Mouse (Mus musculus) midbrain, postnatal 0 days (tissue): ENCODE results near the gene Ccnb3. TPM values are rescaled to one million over a fixed set of nuclear protein-coding genes. Genes with fewer than 3 reads are reported as not detected.

Experiments used
- ATAC-seq: fragments of 200-750 bp; cut with Nextera tagmentation; 2 replicates; pipeline ENCODE4 v1.8.0; 2017; ENCODE audit warnings: moderate number of reproducible peaks, mild to moderate bottlenecking, moderate TSS enrichment, moderate library complexity; ENCODE audit not compliant: low FRiP score
- DNase-seq: peaks from one replicate; pipeline ENCODE4 v3.0.0-alpha.2; 2015; ENCODE audit warnings: low spot score
- H3K27ac ChIP-seq: fragments of 300-500 bp; sonication (generic); 2 replicates; pipeline ENCODE4 v1.5.1; 2014; ENCODE audit warnings: low read depth, mild to moderate bottlenecking, low read length, mixed read lengths
- H3K27me3 ChIP-seq: fragments of 300-500 bp; sonication (generic); 2 replicates; pipeline ENCODE4 v1.6.1; 2014; ENCODE audit warnings: low read length, control low read depth, mixed read lengths; ENCODE audit not compliant: insufficient read depth
- H3K36me3 ChIP-seq: fragments of 300-500 bp; sonication (generic); 2 replicates; pipeline ENCODE4 v1.6.1; 2014; ENCODE audit warnings: low read length, control low read depth, mixed read lengths; ENCODE audit not compliant: insufficient read depth
- H3K4me1 ChIP-seq: fragments of 300-500 bp; sonication (generic); 2 replicates; pipeline ENCODE4 v1.6.1; 2014; ENCODE audit warnings: mild to moderate bottlenecking, control low read depth, antibody characterized with exemption, low read length, mixed read lengths; ENCODE audit not compliant: insufficient read depth
- H3K4me2 ChIP-seq: fragments of 300-500 bp; sonication (generic); 2 replicates; pipeline ENCODE4 v1.6.1; 2014; ENCODE audit warnings: low read depth, mild to moderate bottlenecking, low read length, mixed read lengths; ENCODE audit not compliant: poor library complexity, severe bottlenecking
- H3K4me3 ChIP-seq: fragments of 300-500 bp; sonication (generic); 2 replicates; pipeline ENCODE4 v1.5.1; 2014; ENCODE audit warnings: low read depth, mild to moderate bottlenecking, low read length, moderate library complexity
- H3K9ac ChIP-seq: fragments of 300-500 bp; sonication (generic); replicated peaks from 2 replicates; pipeline ENCODE4 v1.6.1; 2014; ENCODE audit warnings: mild to moderate bottlenecking, low read length, moderate library complexity, mixed read lengths; ENCODE audit not compliant: poor library complexity, severe bottlenecking
- H3K9me3 ChIP-seq: fragments of 300-500 bp; sonication (generic); 2 replicates; pipeline ENCODE4 v1.6.1; 2016; ENCODE audit warnings: low read length, control low read depth
- CTCF ChIP-seq: IDR thresholded peaks from 2 replicates; pipeline ENCODE4 v1.5.1; 2016; ENCODE audit warnings: antibody characterized with exemption, mild to moderate bottlenecking
- WGBS: fragments of 180-500 bp; shearing (Covaris S2); extraction: QIAGEN DNeasy Blood & Tissue Kit; methylation state at CpG from one replicate; pipeline ENCODE4 v1.1.7; 2014; 5-methylcytosine and 5-hydroxymethylcytosine counted together
- polyA plus RNA-seq: library from polyadenylated mRNA; unstranded; fragments of >200 nt; fragmentation: Nextera tagmentation; extraction: Ambion mirVana; gene quantifications from 2 replicates; pipeline ENCODE4 v1.2.1, GENCODE M21; 2015
- total RNA-seq: library from RNA; depleted of rRNA; stranded (reverse); fragments of >200 nt; gene quantifications from 2 replicates; pipeline ENCODE4 v1.2.3, GENCODE M21; 2014; rRNA removed

The Ccnb3 gene
- total RNA-seq (not detected in 2 replicates), polyA plus RNA-seq (not detected in 2 replicates)

DNA sequence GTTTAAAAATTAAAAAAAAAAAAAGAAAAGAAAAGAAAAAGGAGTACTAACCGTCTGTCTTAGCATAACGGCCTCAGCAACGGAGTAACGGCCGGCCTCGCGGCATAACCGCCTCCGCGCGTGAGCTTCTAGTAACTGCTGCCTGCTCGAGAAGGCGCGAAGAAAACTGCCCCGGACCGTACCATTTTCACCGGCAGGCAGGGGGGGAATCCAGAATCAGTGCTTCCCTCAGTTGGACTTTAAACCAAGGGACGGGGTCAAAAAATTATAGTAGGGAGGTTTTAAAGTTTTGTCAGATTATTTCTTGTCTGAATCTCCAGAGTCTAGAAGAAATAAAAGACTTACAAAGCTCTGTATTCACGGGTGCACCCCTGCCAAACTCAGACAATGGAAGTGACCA is at the start of gene Ccnb3:
Gene Ccnb3 (minus strand): TSS at position 101 of the 400 bp plus-strand sequence.
- Histone ChIP-seq H3K9me3 (no peaks in the 10 kb centered on the region), H3K4me2 (no peak within 1 kb of the TSS), H3K4me3 (no peak within 1 kb of the TSS), H3K9ac (no peak within 1 kb of the TSS), H3K4me1 (no peaks in the 10 kb centered on the region), H3K36me3 (no peaks in the 10 kb centered on the region), H3K27me3 (no peaks in the 10 kb centered on the region), H3K27ac (no peak within 1 kb of the TSS)
- TF ChIP-seq CTCF: no peak
- ATAC-seq: no peak
- no peak for DNase-seq
- 93% methylated on average over 19 of the region's 19 CpGs for WGBS

DNA sequence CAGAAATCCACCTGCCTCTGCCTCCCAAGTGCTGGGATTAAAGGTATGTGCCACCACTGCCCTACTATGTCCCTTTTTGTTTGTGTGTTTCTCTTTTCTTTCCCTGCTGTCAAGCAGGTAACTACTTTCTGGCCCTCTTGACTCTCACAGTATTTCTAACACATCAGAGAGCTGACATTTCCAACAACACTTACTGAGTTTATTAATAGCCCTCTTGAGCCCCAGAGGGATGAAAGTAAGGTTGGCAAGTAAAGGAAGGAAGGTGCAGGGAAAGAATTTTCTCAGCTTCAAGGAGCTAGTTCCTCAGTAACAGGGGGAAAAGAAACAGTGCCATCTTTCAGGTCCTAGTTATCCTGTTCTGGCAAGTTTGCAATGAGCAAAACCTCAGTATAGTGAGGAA is 48.9 kb upstream of the Ccnb3 start:
- ATAC-seq: no peak
- no peak overlapping the region for H3K4me2 ChIP-seq
- no peak for TF ChIP-seq CTCF

DNA sequence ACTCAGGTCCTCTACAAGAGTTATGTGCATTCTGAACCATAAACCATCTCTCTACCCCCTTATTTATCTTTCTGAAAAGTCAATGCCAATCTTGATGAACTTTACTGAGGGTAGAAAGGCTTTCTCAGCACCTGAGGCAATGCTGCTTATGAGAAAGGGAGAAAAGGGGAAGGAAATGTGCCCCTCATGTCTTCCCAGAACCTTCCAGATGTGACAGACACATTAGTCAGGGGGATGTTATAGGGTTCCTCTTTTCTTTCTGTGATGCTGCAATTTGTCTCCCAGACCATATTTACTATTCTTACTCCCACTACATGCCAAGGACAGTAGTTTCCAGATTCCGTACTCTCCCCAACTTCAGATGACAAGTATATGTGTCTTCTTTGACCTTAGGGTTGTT is 44.5 kb upstream of the Ccnb3 start:
- Histone ChIP-seq H3K4me2 (no peak overlapping the region), H3K27me3 (no peaks in the 10 kb centered on the region), H3K9me3 (no peaks in the 10 kb centered on the region), H3K27ac (no peak overlapping the region), H3K9ac (no peak overlapping the region), H3K4me1 (no peaks in the 10 kb centered on the region), H3K4me3 (no peak overlapping the region), H3K36me3 (no peaks in the 10 kb centered on the region)
- DNase-seq: no peak
- 94% methylated on average over 1 of the region's 1 CpGs for WGBS
- ATAC-seq: no peak
- TF ChIP-seq CTCF: no peak

More for the DNA sequence above, 48.9 kb upstream of the Ccnb3 start:
- no peak overlapping the region for H3K4me3 ChIP-seq
- H3K27ac ChIP-seq: no peak overlapping the region
- no peaks in the 10 kb centered on the region for H3K36me3 ChIP-seq
- no peak for DNase-seq
- no peaks in the 10 kb centered on the region for H3K27me3 ChIP-seq
- H3K4me1 ChIP-seq: no peaks in the 10 kb centered on the region
- no peaks in the 10 kb centered on the region for H3K9me3 ChIP-seq
- H3K9ac ChIP-seq: no peak overlapping the region

DNA sequence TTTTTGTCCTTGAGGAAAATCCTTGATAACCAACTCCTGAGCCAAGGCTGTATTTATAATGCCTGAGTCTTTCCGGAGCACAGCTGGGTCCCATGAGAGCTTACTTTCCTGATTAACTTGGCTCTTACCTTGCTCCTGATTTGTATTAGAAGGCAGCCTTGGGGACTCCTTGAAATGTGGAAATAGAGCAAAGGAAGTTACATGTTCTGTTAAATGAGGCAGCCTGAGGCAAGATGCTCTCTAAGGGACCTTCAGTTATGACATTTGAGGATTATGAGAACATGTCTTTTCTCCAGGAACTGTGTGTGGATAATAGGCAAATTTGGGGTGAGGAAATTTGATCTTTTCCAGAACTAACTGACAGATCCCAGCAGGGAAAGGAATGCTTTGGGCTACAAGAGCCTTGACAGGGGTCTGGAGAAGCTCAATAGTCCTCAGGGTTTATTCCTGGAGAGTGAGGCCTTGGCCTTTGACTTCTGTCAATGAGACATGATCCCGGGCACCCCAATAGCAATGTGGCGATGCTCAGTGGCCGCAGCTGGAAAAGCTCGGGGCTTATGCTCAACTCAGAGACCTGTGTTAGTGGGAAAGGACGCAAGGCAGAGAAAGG is 38.5 kb upstream of the Ccnb3 start:
- H3K36me3 ChIP-seq: no peaks in the 10 kb centered on the region
- 65% methylated on average over 6 of the region's 6 CpGs for WGBS
- peak; percentile 19 for DNase-seq

DNA sequence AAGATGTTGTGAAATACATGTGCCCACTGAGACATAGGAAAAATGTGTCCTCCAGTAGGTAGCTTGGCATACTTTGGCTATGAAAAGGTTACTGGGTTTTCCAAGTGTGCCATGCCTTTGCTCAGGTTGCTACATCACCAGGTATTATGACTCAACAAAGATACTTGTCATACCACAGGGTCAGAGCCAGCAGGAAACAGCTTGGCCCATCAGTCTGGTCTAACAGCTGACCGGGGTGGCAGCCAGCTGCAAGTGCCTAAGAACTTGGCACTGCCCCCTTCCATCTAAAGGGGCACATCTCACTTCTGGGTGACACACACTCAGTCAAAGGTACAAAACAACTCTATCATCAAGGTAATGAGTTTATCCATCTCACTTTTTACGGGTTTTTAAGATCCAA is 26.6 kb upstream of the Ccnb3 start:
- ATAC-seq: no peak
- DNase-seq: no peak
- H3K4me2 ChIP-seq: no peak overlapping the region
- WGBS: 73% methylated on average over 2 of the region's 2 CpGs
- H3K27me3 ChIP-seq: no peaks in the 10 kb centered on the region
- H3K27ac ChIP-seq: no peak overlapping the region
- H3K9me3 ChIP-seq: no peaks in the 10 kb centered on the region
- H3K9ac ChIP-seq: no peak overlapping the region
- no peaks in the 10 kb centered on the region for H3K36me3 ChIP-seq
- no peak overlapping the region for H3K4me3 ChIP-seq
- H3K4me1 ChIP-seq: no peaks in the 10 kb centered on the region
- no peak for TF ChIP-seq CTCF

More for the DNA sequence above, 38.5 kb upstream of the Ccnb3 start:
- no peak overlapping the region for H3K27ac ChIP-seq
- no peak overlapping the region for H3K4me2 ChIP-seq
- H3K9me3 ChIP-seq: no peaks in the 10 kb centered on the region
- no peak overlapping the region for H3K9ac ChIP-seq
- H3K4me3 ChIP-seq: no peak overlapping the region
- H3K27me3 ChIP-seq: no peaks in the 10 kb centered on the region
- no peak for ATAC-seq
- TF ChIP-seq CTCF: no peak
- no peaks in the 10 kb centered on the region for H3K4me1 ChIP-seq

DNA sequence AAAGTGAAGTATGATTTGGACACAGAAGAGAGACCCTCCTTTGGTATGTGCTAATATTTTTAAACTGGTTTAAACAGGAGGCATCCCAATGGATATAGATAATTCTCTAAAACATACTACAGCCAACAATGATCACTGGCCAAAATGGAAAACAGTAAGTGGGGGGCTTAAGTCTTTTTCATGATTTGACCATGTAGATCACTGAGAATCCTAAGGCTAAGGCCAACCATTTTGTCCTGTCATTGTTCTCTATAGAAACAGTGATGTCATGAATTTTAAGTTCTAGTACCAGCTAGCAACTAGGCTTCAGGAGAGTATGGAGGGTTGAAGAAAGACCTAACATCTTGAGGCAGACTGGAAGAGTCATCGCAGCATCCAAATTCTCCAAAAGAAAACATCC is 25.8 kb upstream of the Ccnb3 start, which contains the start of gene Akap4:
Gene Akap4 (plus strand): TSS at position 301 of the 400 bp plus-strand sequence.
- Histone ChIP-seq H3K36me3 (no peaks in the 10 kb centered on the region), H3K4me3 (no peak within 1 kb of the TSS), H3K4me2 (no peak within 1 kb of the TSS), H3K27ac (no peak within 1 kb of the TSS), H3K4me1 (no peaks in the 10 kb centered on the region), H3K9ac (no peak within 1 kb of the TSS), H3K27me3 (no peaks in the 10 kb centered on the region), H3K9me3 (no peaks in the 10 kb centered on the region)
- DNase-seq: no peak
- no peak for ATAC-seq
- TF ChIP-seq CTCF: no peak
- 93% methylated on average over 1 of the region's 1 CpGs for WGBS
